Mouse (Mus musculus): ENCODE measurements at regions not wholly inside any gene's neighbourhood (a gene's known extent, or its start where the extent isn't known, plus 50 kb on each side); places are given as distances from the start of the nearest gene placed in this dataset. TPM values are rescaled to one million over a fixed set of nuclear protein-coding genes. Genes with fewer than 3 reads are reported as not detected.

GRCm38 (mm10) chr13:69426117-69426516, 107.4 kb upstream of the Nsun2 start:
- Histone ChIP-seq H3K4me2 (replicated peaks; ENCODE audit: low read depth, low read length) (no peak overlapping the region), H3K9me3 (ENCODE audit: control insufficient read depth, low read depth, low read length) (no peaks in the 10 kb centered on the region), H3K27ac (ENCODE audit: low read length) (no peak overlapping the region), H3K36me3 (ENCODE audit: control insufficient read depth, insufficient read depth, low read length) (no peaks in the 10 kb centered on the region), H3K4me1 (ENCODE audit: control insufficient read depth, insufficient read depth, low read length) (no peaks in the 10 kb centered on the region), H3K27me3 (ENCODE audit: control insufficient read depth, insufficient read depth, low read length) (no peaks in the 10 kb centered on the region), H3K9ac (replicated peaks; ENCODE audit: low read depth, low read length) (no peak overlapping the region), H3K4me3 (ENCODE audit: low read depth, low read length) (no peak overlapping the region)
- WGBS: 32% methylated on average over 6 of the region's 6 CpGs
- 0 out of 2 replicates have a peak, but pooled peaks have one; percentile 2 for ATAC-seq (ENCODE audit: insufficient number of reproducible peaks, insufficient read depth, low FRiP score, low read depth)

- H3K4me2 ChIP-seq (replicated peaks; ENCODE audit: low read depth, low read length): no peak overlapping the region
- no peak overlapping the region for H3K27ac ChIP-seq (ENCODE audit: low read length)
- no peak for ATAC-seq (ENCODE audit: insufficient number of reproducible peaks, insufficient read depth, low FRiP score, low read depth)
- WGBS: 36% methylated on average over 5 of the region's 5 CpGs
- H3K9ac ChIP-seq (replicated peaks; ENCODE audit: low read depth, low read length): no peak overlapping the region
- no peaks in the 10 kb centered on the region for H3K4me1 ChIP-seq (ENCODE audit: control insufficient read depth, insufficient read depth, low read length)
- no peaks in the 10 kb centered on the region for H3K27me3 ChIP-seq (ENCODE audit: control insufficient read depth, insufficient read depth, low read length)
- H3K4me3 ChIP-seq (ENCODE audit: low read depth, low read length): no peak overlapping the region
- no peaks in the 10 kb centered on the region for H3K36me3 ChIP-seq (ENCODE audit: control insufficient read depth, insufficient read depth, low read length)
- no peaks in the 10 kb centered on the region for H3K9me3 ChIP-seq (ENCODE audit: control insufficient read depth, low read depth, low read length)
Observed at GRCm38 (mm10) chr13:69429596-69429995, 104.0 kb upstream of the Nsun2 start.

GRCm38 (mm10) chr13:69433461-69434323, 99.9 kb upstream of the Nsun2 start:
- Histone ChIP-seq H3K4me3 (ENCODE audit: low read depth, low read length) (no peak overlapping the region), H3K27ac (ENCODE audit: low read length) (no peak overlapping the region), H3K9ac (replicated peaks; ENCODE audit: low read depth, low read length) (no peak overlapping the region), H3K4me2 (replicated peaks; ENCODE audit: low read depth, low read length) (no peak overlapping the region), H3K36me3 (ENCODE audit: control insufficient read depth, insufficient read depth, low read length) (no peaks in the 10 kb centered on the region), H3K9me3 (ENCODE audit: control insufficient read depth, low read depth, low read length) (no peaks in the 10 kb centered on the region), H3K27me3 (ENCODE audit: control insufficient read depth, insufficient read depth, low read length) (no peaks in the 10 kb centered on the region), H3K4me1 (ENCODE audit: control insufficient read depth, insufficient read depth, low read length) (no peaks in the 10 kb centered on the region)
- 63% methylated on average over 8 of the region's 8 CpGs for WGBS
- no peak for ATAC-seq (ENCODE audit: insufficient number of reproducible peaks, insufficient read depth, low FRiP score, low read depth)

- 83% methylated on average over 9 of the region's 9 CpGs for WGBS
Observed at GRCm38 (mm10) chr13:69439486-69439885, 94.1 kb upstream of the Nsun2 start.

GRCm38 (mm10) chr13:69441798-69442197, 91.7 kb upstream of the Nsun2 start:
- WGBS: 58% methylated on average over 1 of the region's 1 CpGs
- no peak overlapping the region for H3K9ac ChIP-seq (replicated peaks; ENCODE audit: low read depth, low read length)
- H3K4me2 ChIP-seq (replicated peaks; ENCODE audit: low read depth, low read length): no peak overlapping the region
- H3K27me3 ChIP-seq (ENCODE audit: control insufficient read depth, insufficient read depth, low read length): no peaks in the 10 kb centered on the region
- H3K4me3 ChIP-seq (ENCODE audit: low read depth, low read length): no peak overlapping the region
- ATAC-seq (ENCODE audit: insufficient number of reproducible peaks, insufficient read depth, low FRiP score, low read depth): no peak
- H3K4me1 ChIP-seq (ENCODE audit: control insufficient read depth, insufficient read depth, low read length): no peaks in the 10 kb centered on the region
- H3K9me3 ChIP-seq (ENCODE audit: control insufficient read depth, low read depth, low read length): no peaks in the 10 kb centered on the region
- no peaks in the 10 kb centered on the region for H3K36me3 ChIP-seq (ENCODE audit: control insufficient read depth, insufficient read depth, low read length)
- H3K27ac ChIP-seq (ENCODE audit: low read length): no peak overlapping the region

More at GRCm38 (mm10) chr13:69439486-69439885, 94.1 kb upstream of the Nsun2 start:
- H3K27ac ChIP-seq (ENCODE audit: low read length): no peak overlapping the region
- no peak overlapping the region for H3K9ac ChIP-seq (replicated peaks; ENCODE audit: low read depth, low read length)
- no peaks in the 10 kb centered on the region for H3K4me1 ChIP-seq (ENCODE audit: control insufficient read depth, insufficient read depth, low read length)
- no peaks in the 10 kb centered on the region for H3K27me3 ChIP-seq (ENCODE audit: control insufficient read depth, insufficient read depth, low read length)
- H3K4me2 ChIP-seq (replicated peaks; ENCODE audit: low read depth, low read length): no peak overlapping the region
- H3K4me3 ChIP-seq (ENCODE audit: low read depth, low read length): no peak overlapping the region
- no peak for ATAC-seq (ENCODE audit: insufficient number of reproducible peaks, insufficient read depth, low FRiP score, low read depth)
- no peaks in the 10 kb centered on the region for H3K36me3 ChIP-seq (ENCODE audit: control insufficient read depth, insufficient read depth, low read length)
- H3K9me3 ChIP-seq (ENCODE audit: control insufficient read depth, low read depth, low read length): no peaks in the 10 kb centered on the region

GRCm38 (mm10) chr13:69445611-69446010, 87.9 kb upstream of the Nsun2 start:
- 75% methylated on average over 4 of the region's 4 CpGs for WGBS
- H3K27me3 ChIP-seq (ENCODE audit: control insufficient read depth, insufficient read depth, low read length): no peaks in the 10 kb centered on the region
- no peaks in the 10 kb centered on the region for H3K9me3 ChIP-seq (ENCODE audit: control insufficient read depth, low read depth, low read length)
- H3K9ac ChIP-seq (replicated peaks; ENCODE audit: low read depth, low read length): no peak overlapping the region
- H3K36me3 ChIP-seq (ENCODE audit: control insufficient read depth, insufficient read depth, low read length): no peaks in the 10 kb centered on the region
- H3K4me2 ChIP-seq (replicated peaks; ENCODE audit: low read depth, low read length): no peak overlapping the region
- H3K4me1 ChIP-seq (ENCODE audit: control insufficient read depth, insufficient read depth, low read length): no peaks in the 10 kb centered on the region
- no peak overlapping the region for H3K4me3 ChIP-seq (ENCODE audit: low read depth, low read length)
- no peak for ATAC-seq (ENCODE audit: insufficient number of reproducible peaks, insufficient read depth, low FRiP score, low read depth)
- no peak overlapping the region for H3K27ac ChIP-seq (ENCODE audit: low read length)

Small RNAs in the stretch of these regions (microRNA-seq; reads per million reads assigned to microRNA genes)
- gene Gm44375: not detected
